Mouse (Mus musculus): ENCODE results near the gene Rab3il1. TPM values are rescaled to one million over a fixed set of nuclear protein-coding genes. Genes with fewer than 3 reads are reported as not detected.
A peak's percentile ranks its signal among the peaks of the same experiment; 100 is the strongest.
"Not testable (repeated sequence)": the region's sequence is repeated elsewhere in the genome, so short reads cannot be mapped to it uniquely, and the experiment has no call there.

Gene Rab3il1
- 11.3 and 13.6 TPM in 2 replicates for polyA plus RNA-seq (2012; rRNA removed)

- DNase-seq (ENCODE audit: extremely low spot score in 1 of 2, low spot score in 1 of 2), result no peak
These were observed at the start of gene Rab3il1, which contains the start of gene Best1 for GRCm38 (mm10) chr19:10001206-10001969. Gene Rab3il1, plus strand, starts transcription at chr19:10001669. Gene Best1, minus strand, starts transcription at chr19:10001633.

GRCm38 (mm10) chr19:9952390-9952789 is 49.1 kb upstream of the Rab3il1 start:
- no peak for DNase-seq (ENCODE audit: extremely low spot score in 1 of 2, low spot score in 1 of 2)

- DNase-seq (ENCODE audit: extremely low spot score in 1 of 2, low spot score in 1 of 2), result no peak
These were observed 48.6 kb upstream of the Rab3il1 start for GRCm38 (mm10) chr19:9952912-9953311.

GRCm38 (mm10) chr19:9954055-9954810 is 47.2 kb upstream of the Rab3il1 start:
- peak; percentile 58 to 70 for DNase-seq (ENCODE audit: extremely low spot score in 1 of 2, low spot score in 1 of 2)

- DNase-seq (ENCODE audit: extremely low spot score in 1 of 2, low spot score in 1 of 2), result no peak
These were observed 46.7 kb upstream of the Rab3il1 start for GRCm38 (mm10) chr19:9954811-9955202.

DNA sequence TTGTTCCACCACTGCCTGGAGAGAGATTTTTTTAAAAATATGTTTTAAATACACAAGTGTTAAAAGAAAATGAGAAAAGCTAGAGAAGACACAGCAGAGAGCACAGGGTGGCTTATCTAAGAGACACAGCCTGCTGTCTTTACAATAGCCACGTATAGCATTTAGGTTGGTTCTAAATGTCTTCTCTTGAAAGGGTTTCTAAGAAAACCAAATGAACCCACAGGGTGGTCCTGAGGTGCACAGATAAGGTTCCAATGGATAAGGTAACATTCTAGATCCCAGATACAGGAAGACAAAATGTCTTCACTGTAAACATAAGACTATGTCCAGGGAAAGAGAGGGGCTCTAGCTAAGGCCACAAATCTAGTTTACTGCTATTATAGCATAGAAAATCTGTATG is 46.0 kb upstream of the Rab3il1 start:
- no peak for DNase-seq (ENCODE audit: extremely low spot score in 1 of 2, low spot score in 1 of 2)

- no peak for DNase-seq (ENCODE audit: extremely low spot score in 1 of 2, low spot score in 1 of 2)
These were observed 44.7 kb upstream of the Rab3il1 start for GRCm38 (mm10) chr19:9956624-9957388.

GRCm38 (mm10) chr19:9957965-9958364 is 43.5 kb upstream of the Rab3il1 start:
- DNase-seq (ENCODE audit: extremely low spot score in 1 of 2, low spot score in 1 of 2), result no peak

GRCm38 (mm10) chr19:9960769-9961168 is 40.7 kb upstream of the Rab3il1 start:
- DNase-seq (ENCODE audit: extremely low spot score in 1 of 2, low spot score in 1 of 2), result no peak

- DNase-seq (ENCODE audit: extremely low spot score in 1 of 2, low spot score in 1 of 2), result peak in 1 of 2 experiments; percentile 67
These were observed 37.1 kb upstream of the Rab3il1 start for GRCm38 (mm10) chr19:9964205-9964916.

DNA sequence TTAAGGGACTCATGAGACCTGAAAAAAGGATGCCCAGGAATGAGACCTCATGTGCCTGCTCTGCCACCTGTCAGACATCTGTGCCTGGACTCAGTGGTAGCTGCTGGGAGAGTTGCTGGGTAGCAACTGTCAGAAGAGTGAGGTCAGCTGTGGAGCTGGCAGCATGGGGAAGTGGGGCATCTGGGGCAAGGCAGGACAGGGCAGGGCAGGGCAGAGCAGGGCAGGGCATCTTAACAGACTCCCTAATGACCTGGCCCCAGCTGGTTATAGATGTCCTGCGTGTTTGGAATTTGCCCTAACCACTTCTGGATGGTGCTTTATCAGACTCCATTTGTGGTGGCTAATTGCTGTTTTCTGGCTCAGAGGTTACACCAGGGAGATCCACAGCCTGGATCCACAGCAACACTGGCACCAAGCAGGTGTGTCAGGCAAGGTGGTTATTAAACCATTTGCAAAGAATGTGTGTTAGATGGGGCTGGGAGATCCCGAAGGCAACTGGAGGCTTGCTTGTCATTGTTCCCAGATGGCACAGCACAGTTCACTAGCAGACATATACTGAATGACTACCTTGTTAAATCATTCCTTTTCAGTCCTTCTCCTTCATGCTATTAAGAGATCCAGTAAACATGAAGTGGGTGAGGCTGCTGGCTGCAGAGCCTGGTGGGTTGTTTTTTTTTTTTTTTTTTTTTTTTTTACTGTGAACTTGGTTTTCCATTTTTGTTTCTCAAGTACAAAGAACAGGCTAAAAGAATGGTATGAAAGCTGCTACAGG is 35.2 kb upstream of the Rab3il1 start:
- no peak for DNase-seq (ENCODE audit: extremely low spot score in 1 of 2, low spot score in 1 of 2)

DNA sequence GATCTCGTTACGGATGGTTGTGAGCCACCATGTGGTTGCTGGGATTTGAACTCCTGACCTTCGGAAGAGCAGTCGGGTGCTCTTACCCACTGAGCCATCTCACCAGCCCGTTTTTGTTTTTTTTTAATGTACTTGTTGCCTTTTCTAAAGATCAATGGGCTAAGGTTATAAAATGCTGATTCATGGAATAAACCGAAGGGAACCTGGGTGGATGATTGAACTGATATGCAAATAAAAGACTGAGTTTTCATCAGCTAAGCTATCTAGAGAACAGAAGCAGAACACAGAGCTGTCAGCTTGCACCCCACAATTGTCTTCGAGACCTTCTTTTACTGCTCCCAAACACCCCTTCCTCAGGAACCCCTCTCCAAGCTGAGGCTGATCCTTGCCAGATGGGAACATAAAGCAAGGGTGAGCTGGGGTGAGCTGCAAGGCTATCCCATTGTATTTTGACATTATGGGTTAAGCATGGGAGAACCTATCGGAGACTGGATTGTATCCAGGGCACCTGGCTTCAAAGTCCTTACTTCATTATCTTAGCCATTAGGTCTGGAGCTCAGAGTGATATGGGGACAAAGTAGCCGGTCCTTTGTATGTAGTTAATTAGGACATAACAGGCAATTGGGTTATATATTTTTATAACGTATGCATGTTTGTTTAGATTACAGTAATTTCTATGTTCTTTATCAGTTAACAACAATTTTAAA is 33.2 kb upstream of the Rab3il1 start:
- DNase-seq (ENCODE audit: extremely low spot score in 1 of 2, low spot score in 1 of 2), result no peak

- not testable (repeated sequence) for DNase-seq (ENCODE audit: extremely low spot score in 1 of 2, low spot score in 1 of 2)
These were observed 26.6 kb upstream of the Rab3il1 start for GRCm38 (mm10) chr19:9974853-9975252.

GRCm38 (mm10) chr19:9977085-9977484 is 24.4 kb upstream of the Rab3il1 start:
- no peak for DNase-seq (ENCODE audit: extremely low spot score in 1 of 2, low spot score in 1 of 2)

DNA sequence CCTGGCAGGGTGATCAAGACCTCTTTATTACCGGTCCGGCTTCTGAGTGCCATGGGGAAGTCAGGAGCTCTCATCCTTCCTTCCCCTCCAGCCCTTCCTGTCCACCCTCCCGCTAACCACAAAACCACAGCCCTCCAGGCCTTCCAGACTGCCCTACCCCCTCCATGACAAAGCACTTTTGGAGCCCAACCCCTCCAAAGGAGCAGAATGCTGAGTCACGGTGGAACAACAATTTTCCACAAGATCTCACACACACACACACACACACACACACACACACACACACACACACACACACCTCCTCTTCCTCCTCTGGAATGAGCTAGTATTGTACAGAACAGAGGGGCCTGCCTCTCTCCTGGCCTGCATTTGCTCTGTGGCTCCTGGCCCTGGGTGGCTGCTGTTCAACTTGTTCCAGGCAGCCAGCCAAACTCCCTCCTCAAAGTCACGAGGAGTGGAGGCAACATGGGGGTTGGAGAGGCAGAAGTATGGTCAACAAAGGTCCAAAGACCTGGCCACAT is 23.0 kb upstream of the Rab3il1 start:
- DNase-seq (ENCODE audit: extremely low spot score in 1 of 2, low spot score in 1 of 2), result peak; percentile 55 to 79

GRCm38 (mm10) chr19:9979156-9979555 is 22.3 kb upstream of the Rab3il1 start:
- no peak for DNase-seq (ENCODE audit: extremely low spot score in 1 of 2, low spot score in 1 of 2)

- DNase-seq (ENCODE audit: extremely low spot score in 1 of 2, low spot score in 1 of 2), result no peak
These were observed 21.2 kb upstream of the Rab3il1 start, which contains the start of gene Fth1 for GRCm38 (mm10) chr19:9980258-9980657. Gene Fth1, plus strand, starts transcription at chr19:9980598.

- no peak for DNase-seq (ENCODE audit: extremely low spot score in 1 of 2, low spot score in 1 of 2)
These were observed 19.8 kb upstream of the Rab3il1 start for GRCm38 (mm10) chr19:9981621-9982020.
